Mouse (Mus musculus): ENCODE results near the gene Ankrd11. TPM values are rescaled to one million over a fixed set of nuclear protein-coding genes. Genes with fewer than 3 reads are reported as not detected.

The Ankrd11 gene
- total RNA-seq, 2 experiments from 2014 or later = 137 to 138 TPM

GRCm38 (mm10) chr8:122847829-122848561 lies 194.1 kb downstream of the Ankrd11 start, which contains the start of gene Cdh15:
TSS of gene Cdh15 (plus strand) at chr8:122847966.
- peak; percentile 18 to 81 for DNase-seq (ENCODE audit: extremely low spot score in 1 of 2, low spot score in 2 of 2)
- intact Hi-C loops (cut with DNase I) = no loop called here

GRCm38 (mm10) chr8:122845662-122846061 lies 196.4 kb downstream of the Ankrd11 start:
- peak in 1 of 2 experiments; percentile 73 for DNase-seq (ENCODE audit: extremely low spot score in 1 of 2, low spot score in 2 of 2)
- intact Hi-C loops (cut with DNase I) = no loop called here

GRCm38 (mm10) chr8:122844161-122844560 lies 197.9 kb downstream of the Ankrd11 start:
- DNase-seq (ENCODE audit: extremely low spot score in 1 of 2, low spot score in 2 of 2) = no peak
- intact Hi-C loops (cut with DNase I) = no loop called here

- no peak for DNase-seq (ENCODE audit: extremely low spot score in 1 of 2, low spot score in 2 of 2)
- intact Hi-C loops (cut with DNase I) = loop anchor here (5.0 kb wide), 1 partner anchor 361 kb away; no protein-coding TSS in a partner anchor
These were observed 205.4 kb downstream of the Ankrd11 start for GRCm38 (mm10) chr8:122836696-122837095.

GRCm38 (mm10) chr8:122836199-122836598 lies 205.9 kb downstream of the Ankrd11 start:
- no peak for DNase-seq (ENCODE audit: extremely low spot score in 1 of 2, low spot score in 2 of 2)
- intact Hi-C loops (cut with DNase I) = loop anchor here (5.0 kb wide), 1 partner anchor 361 kb away; no protein-coding TSS in a partner anchor

- intact Hi-C loops (cut with DNase I) = loop anchor here (5.0 kb wide), 2 partner anchors 338 to 362 kb away; no protein-coding TSS in a partner anchor
- peak; percentile 51 to 76 for DNase-seq (ENCODE audit: extremely low spot score in 1 of 2, low spot score in 2 of 2)
These were observed 207.1 kb downstream of the Ankrd11 start for GRCm38 (mm10) chr8:122834971-122835370.

GRCm38 (mm10) chr8:122834416-122834815 lies 207.7 kb downstream of the Ankrd11 start:
- intact Hi-C loops (cut with DNase I) = loop anchor here (5.0 kb wide), 1 partner anchor 337 kb away; no protein-coding TSS in a partner anchor

More at GRCm38 (mm10) chr8:122834416-122834815, 207.7 kb downstream of the Ankrd11 start:
- no peak for DNase-seq (ENCODE audit: extremely low spot score in 1 of 2, low spot score in 2 of 2)

Other genes starting within 250 kb of the Ankrd11 start
- 1 to 10 TPM; 2.4 to 2.9 TPM for gene Cdh15, start 194.3 kb downstream of the Ankrd11 start, total RNA-seq (2021)
- gene Spg7, start 20.7 kb upstream of the Ankrd11 start, total RNA-seq (2021) = 10 to 100 TPM; 70.4 to 71.3 TPM
- gene Rpl13, start 60.1 kb upstream of the Ankrd11 start, total RNA-seq (2021) = 100 to 1,000 TPM; 451 to 456 TPM
- gene Cpne7, start 75.1 kb upstream of the Ankrd11 start, total RNA-seq (2021) = 10 to 100 TPM; 75.7 to 94.1 TPM
- gene Sult5a1, start 116.0 kb upstream of the Ankrd11 start, total RNA-seq (2021) = not detected
- not detected for gene Dpep1, start 144.0 kb upstream of the Ankrd11 start, total RNA-seq (2021)
- 100 to 1,000 TPM; 111 to 130 TPM for gene Chmp1a, start 170.5 kb upstream of the Ankrd11 start, total RNA-seq (2021)
- 1 to 10 TPM; 6.3 to 7.5 TPM for gene Spata33, start 170.6 kb upstream of the Ankrd11 start, total RNA-seq (2021)
- gene Cdk10, start 182.6 kb upstream of the Ankrd11 start, total RNA-seq (2021) = 10 to 100 TPM; 69.3 to 69.5 TPM
- 100 to 1,000 TPM; 111 to 118 TPM for gene Spata2l, start 194.0 kb upstream of the Ankrd11 start, total RNA-seq (2021)
- 10 to 100 TPM; 21.6 to 25.2 TPM for gene Zfp276, start 211.9 kb upstream of the Ankrd11 start, total RNA-seq (2021)
- gene Vps9d1, start 212.1 kb upstream of the Ankrd11 start, total RNA-seq (2021) = 10 to 100 TPM; 72.7 to 74.6 TPM

Data from left cerebral cortex, postnatal 10 days (tissue).